Mouse (Mus musculus) 3134 (cell line): ENCODE results near the gene Krtap24-1.

Experiments
- DNase-seq: peaks from one replicate; pipeline ENCODE4 v3.0.0-alpha.2; 2011; ENCODE audit warnings: low spot score; ENCODE audit not compliant: insufficient read length; ENCODE audit errors: extremely low read depth

The Krtap24-1 gene

DNA sequence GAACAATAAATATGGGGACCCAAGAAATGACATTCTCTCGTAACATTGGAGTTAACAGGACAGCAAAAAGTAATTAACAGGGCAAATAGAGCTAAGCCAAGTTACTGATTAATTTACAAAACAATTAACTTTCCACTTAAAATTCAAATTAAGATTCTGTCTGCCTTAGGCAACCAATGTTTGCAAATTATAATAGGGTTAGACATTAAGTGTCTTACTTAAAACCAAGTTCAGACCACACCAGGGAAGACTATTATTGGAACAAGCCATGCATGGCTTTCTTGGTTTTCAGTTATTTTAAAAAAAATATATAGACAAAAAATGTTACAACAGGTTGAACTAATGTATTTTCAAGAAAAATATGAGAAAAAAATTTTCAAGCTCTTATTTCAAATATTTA, 43.0 kb downstream of the Krtap24-1 start:
- DNase-seq = no peak

- DNase-seq = no peak
These were observed 48.8 kb downstream of the Krtap24-1 start, which contains the start of gene Cldn8 for GRCm38 (mm10) chr16:88563045-88563913. Cldn8 (minus strand) TSS chr16:88563183.

GRCm38 (mm10) chr16:88561617-88562164, 50.4 kb downstream of the Krtap24-1 start:
- no peak for DNase-seq
